Mouse (Mus musculus) forebrain, postnatal 0 days (tissue): ENCODE measurements around the gene Lsm4. TPM values are rescaled to one million over a fixed set of nuclear protein-coding genes. Genes with fewer than 3 reads are reported as not detected.

ENCODE experiments used
- ATAC-seq: fragments of 200-750 bp; cut with Nextera tagmentation; 2 replicates; pipeline ENCODE4 v1.8.0; 2017; ENCODE audit warnings: mild to moderate bottlenecking, moderate library complexity
- DNase-seq: peaks from one replicate; pipeline ENCODE4 v3.0.0-alpha.2; 2015
- H3K27ac ChIP-seq: fragments of 300-500 bp; sonication (generic); 2 replicates; pipeline ENCODE4 v1.5.1; 2014; ENCODE audit warnings: low read depth, mild to moderate bottlenecking, antibody characterized with exemption, low read length, moderate library complexity, mixed read lengths
- H3K27me3 ChIP-seq: fragments of 300-500 bp; sonication (generic); 2 replicates; pipeline ENCODE4 v1.6.1; 2014; ENCODE audit warnings: mild to moderate bottlenecking, low read length, mixed read lengths; ENCODE audit not compliant: insufficient read depth
- H3K36me3 ChIP-seq: fragments of 300-500 bp; sonication (generic); 2 replicates; pipeline ENCODE4 v1.6.1; 2014; ENCODE audit warnings: mild to moderate bottlenecking, moderate library complexity; ENCODE audit not compliant: insufficient read depth
- H3K4me1 ChIP-seq: fragments of 300-500 bp; sonication (generic); 2 replicates; pipeline ENCODE4 v1.6.1; 2014; ENCODE audit warnings: antibody characterized with exemption; ENCODE audit not compliant: insufficient read depth
- H3K4me2 ChIP-seq: fragments of 300-500 bp; sonication (generic); 2 replicates; pipeline ENCODE4 v1.6.1; 2014; ENCODE audit warnings: low read depth, mild to moderate bottlenecking, moderate library complexity
- H3K4me3 ChIP-seq: fragments of 300-500 bp; sonication (generic); 2 replicates; pipeline ENCODE4 v1.5.1; 2014; ENCODE audit warnings: low read depth, low read length, mixed read lengths
- H3K9ac ChIP-seq: fragments of 300-500 bp; sonication (generic); 2 replicates; pipeline ENCODE4 v1.6.1; 2014; ENCODE audit warnings: mild to moderate bottlenecking
- H3K9me3 ChIP-seq: fragments of 300-500 bp; sonication (generic); 2 replicates; pipeline ENCODE4 v1.6.1; 2016; ENCODE audit warnings: low read length
- CTCF ChIP-seq: sonication (generic); IDR thresholded peaks from 2 replicates; pipeline ENCODE4 v1.5.1; 2016; ENCODE audit warnings: antibody characterized with exemption, control low read depth, low read depth
- WGBS: fragments of 180-500 bp; shearing (Covaris S2); extraction: QIAGEN DNeasy Blood & Tissue Kit; methylation state at CpG from one replicate; pipeline ENCODE4 v1.1.7; 2014; 5-methylcytosine and 5-hydroxymethylcytosine counted together
- polyA plus RNA-seq: library from polyadenylated mRNA; unstranded; fragments of >200 nt; fragmentation: Nextera tagmentation; extraction: Ambion mirVana; gene quantifications from 2 replicates; pipeline ENCODE4 v1.2.1, GENCODE M21; 2015
- total RNA-seq: library from RNA; depleted of rRNA; stranded (reverse); fragments of >200 nt; gene quantifications from 2 replicates; pipeline ENCODE4 v1.2.3, GENCODE M21; 2014; rRNA removed

Lsm4 gene
- total and polyA plus RNA-seq, 2 experiments from 2014 or later, result 140 to 177 TPM

DNA sequence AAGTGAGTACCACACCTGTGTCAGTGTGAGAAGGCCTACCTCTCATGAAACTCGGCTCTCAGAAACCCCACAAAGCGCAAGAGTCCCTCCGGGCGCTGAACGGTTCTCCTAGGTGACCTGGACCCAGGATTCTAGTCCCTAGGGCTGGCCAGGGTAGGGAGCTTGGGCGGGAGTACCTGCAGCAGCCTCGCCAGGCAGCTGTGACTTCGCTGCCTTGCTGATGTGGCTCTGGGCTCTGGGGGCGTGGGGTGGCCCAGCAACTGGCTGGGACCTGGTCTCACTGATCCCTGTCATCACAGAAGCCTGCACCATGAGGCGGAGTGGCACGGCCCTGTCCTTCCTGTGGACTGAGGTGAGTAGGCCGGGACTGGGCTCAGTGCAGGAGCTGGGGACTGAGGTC is 51.2 kb downstream of the Lsm4 start:
- WGBS, result 83% methylated on average over 12 of the region's 12 CpGs
- Histone ChIP-seq H3K4me3 (no peak overlapping the region), H3K9me3 (no peaks in the 10 kb centered on the region), H3K27ac (no peak overlapping the region), H3K4me2 (no peak overlapping the region), H3K9ac (no peak overlapping the region), H3K36me3 (no peaks in the 10 kb centered on the region), H3K4me1 (no peaks in the 10 kb centered on the region), H3K27me3 (peaks cover 16% of the 10 kb centered on the region)
- DNase-seq (no peak), ATAC-seq (no peak)
- TF ChIP-seq CTCF, result no peak

DNA sequence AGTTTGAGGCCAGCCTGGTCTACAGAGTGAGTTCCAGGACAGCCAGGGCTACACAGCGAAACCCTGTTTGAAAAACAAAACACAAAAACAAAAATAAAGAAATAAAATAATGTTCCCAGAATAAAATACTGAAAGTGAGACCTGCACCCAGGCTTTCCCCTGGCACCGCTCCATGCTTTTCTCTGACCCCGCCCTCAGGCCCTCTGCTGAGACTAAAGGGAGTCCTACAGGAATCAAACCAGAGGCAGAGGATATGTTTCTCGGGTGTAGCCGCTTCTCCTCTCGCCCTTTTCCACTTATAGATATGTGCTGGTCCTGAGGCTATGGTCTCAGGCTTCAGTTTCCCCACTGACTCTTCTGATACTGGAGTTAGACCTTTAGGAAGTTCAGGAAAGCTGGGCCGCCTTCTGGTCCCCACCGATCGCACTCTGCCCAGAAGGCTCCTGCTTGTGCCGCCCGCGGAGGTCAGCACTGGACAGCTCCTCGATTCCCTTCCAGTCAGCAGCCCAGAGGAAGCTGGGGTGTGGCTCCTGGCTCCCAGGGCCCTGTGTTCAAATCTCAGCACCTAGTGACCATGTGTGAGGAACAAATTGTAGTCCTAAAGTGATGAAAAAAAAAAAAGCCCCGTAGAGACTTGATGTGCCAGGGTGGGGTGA is 52.9 kb downstream of the Lsm4 start:
- no peaks in the 10 kb centered on the region for H3K4me1 ChIP-seq
- no peak overlapping the region for H3K4me2 ChIP-seq
- ATAC-seq (no peak), DNase-seq (no peak)
- H3K9ac ChIP-seq, result no peak overlapping the region
- 35% methylated on average over 14 of the region's 14 CpGs for WGBS
- H3K9me3 ChIP-seq, result no peaks in the 10 kb centered on the region
- H3K4me3 ChIP-seq, result no peak overlapping the region
- peaks cover 18% of the 10 kb centered on the region for H3K27me3 ChIP-seq
- no peak for TF ChIP-seq CTCF
- H3K36me3 ChIP-seq, result no peaks in the 10 kb centered on the region
- no peak overlapping the region for H3K27ac ChIP-seq

DNA sequence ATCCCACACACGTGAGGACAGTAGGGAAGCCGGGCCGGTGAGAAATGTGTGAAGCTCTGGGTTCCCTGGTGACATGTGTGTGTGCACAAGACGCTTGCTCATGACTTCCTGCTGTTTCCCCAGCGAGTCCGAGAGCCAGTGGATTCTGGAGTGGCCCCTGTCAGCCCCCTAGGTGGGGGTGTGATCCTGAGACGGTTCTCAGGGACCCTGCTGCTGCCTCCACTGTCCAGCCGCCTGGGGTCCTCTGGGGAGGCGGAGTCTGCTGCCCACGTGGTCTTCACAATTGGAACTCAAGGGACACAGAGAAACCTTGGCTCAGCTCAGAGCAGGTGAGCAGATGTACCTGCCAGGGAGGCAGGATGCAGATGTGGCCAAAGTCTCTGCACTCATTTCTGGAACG is 53.7 kb downstream of the Lsm4 start:
- no peak overlapping the region for H3K9ac ChIP-seq
- H3K4me1 ChIP-seq, result no peaks in the 10 kb centered on the region
- 46% methylated on average over 11 of the region's 11 CpGs for WGBS
- H3K4me3 ChIP-seq, result no peak overlapping the region
- H3K4me2 ChIP-seq, result no peak overlapping the region
- no peaks in the 10 kb centered on the region for H3K9me3 ChIP-seq
- ATAC-seq (no peak), DNase-seq (no peak)
- no peaks in the 10 kb centered on the region for H3K36me3 ChIP-seq
- H3K27ac ChIP-seq, result no peak overlapping the region
- H3K27me3 ChIP-seq, result peaks cover 18% of the 10 kb centered on the region
- no peak for TF ChIP-seq CTCF

Other genes with a start within 250 kb of the Lsm4 start
- gene Crtc1, start 233.7 kb upstream of the Lsm4 start, total RNA-seq, result 41.2 and 51.7 TPM in 2 replicates
- 43.8 and 52.9 TPM in 2 replicates for gene Crtc1, start 233.7 kb upstream of the Lsm4 start, polyA plus RNA-seq
- gene Klhl26, start 196.3 kb upstream of the Lsm4 start, total RNA-seq, result 29.9 and 34.8 TPM in 2 replicates
- gene Klhl26, start 196.3 kb upstream of the Lsm4 start, polyA plus RNA-seq, result 30.8 and 35.3 TPM in 2 replicates
- gene Tmem59l, start 185.9 kb upstream of the Lsm4 start, total RNA-seq, result 96.0 and 115 TPM in 2 replicates
- gene Tmem59l, start 185.9 kb upstream of the Lsm4 start, polyA plus RNA-seq, result 147 and 150 TPM in 2 replicates
- 6.5 and 20.9 TPM in 2 replicates for gene Crlf1, start 180.1 kb upstream of the Lsm4 start, total RNA-seq
- 24.6 and 34.5 TPM in 2 replicates for gene Crlf1, start 180.1 kb upstream of the Lsm4 start, polyA plus RNA-seq
- 130 and 148 TPM in 2 replicates for gene Rex1bd, start 166.5 kb upstream of the Lsm4 start, total RNA-seq
- gene Rex1bd, start 166.5 kb upstream of the Lsm4 start, polyA plus RNA-seq, result 200 and 247 TPM in 2 replicates
- gene Uba52, start 162.4 kb upstream of the Lsm4 start, total RNA-seq, result 459 and 595 TPM in 2 replicates
- gene Uba52, start 162.4 kb upstream of the Lsm4 start, polyA plus RNA-seq, result 808 and 1,035 TPM in 2 replicates
- gene Fkbp8, start 145.5 kb upstream of the Lsm4 start, total RNA-seq, result 559 and 592 TPM in 2 replicates
- 385 and 426 TPM in 2 replicates for gene Fkbp8, start 145.5 kb upstream of the Lsm4 start, polyA plus RNA-seq
- 39.1 and 43.5 TPM in 2 replicates for gene Kxd1, start 145.3 kb upstream of the Lsm4 start, total RNA-seq
- gene Kxd1, start 145.3 kb upstream of the Lsm4 start, polyA plus RNA-seq, result 51.6 and 51.9 TPM in 2 replicates
- 16.2 and 18.4 TPM in 2 replicates for gene Ell, start 133.8 kb upstream of the Lsm4 start, total RNA-seq
- gene Ell, start 133.8 kb upstream of the Lsm4 start, polyA plus RNA-seq, result 9.7 and 11.0 TPM in 2 replicates
- 127 and 136 TPM in 2 replicates for gene Isyna1, start 78.9 kb upstream of the Lsm4 start, total RNA-seq
- 93.3 and 106 TPM in 2 replicates for gene Isyna1, start 78.9 kb upstream of the Lsm4 start, polyA plus RNA-seq
- gene Ssbp4, start 64.4 kb upstream of the Lsm4 start, total RNA-seq, result 197 and 249 TPM in 2 replicates
- 204 and 221 TPM in 2 replicates for gene Ssbp4, start 64.4 kb upstream of the Lsm4 start, polyA plus RNA-seq
- gene Lrrc25, start 57.1 kb upstream of the Lsm4 start, total RNA-seq, result 1.4 and 2.8 TPM in 2 replicates
- gene Lrrc25, start 57.1 kb upstream of the Lsm4 start, polyA plus RNA-seq, result 1.2 TPM in 2 replicates
- gene Gdf15, start 40.8 kb upstream of the Lsm4 start, total RNA-seq, result 0.90 TPM in 1 of 2 replicates, not detected in the other
- gene Gdf15, start 40.8 kb upstream of the Lsm4 start, polyA plus RNA-seq, result 0.18 and 0.26 TPM in 2 replicates
- gene Pgpep1, start 12.9 kb upstream of the Lsm4 start, total RNA-seq, result 22.1 and 23.8 TPM in 2 replicates
- gene Pgpep1, start 12.9 kb upstream of the Lsm4 start, polyA plus RNA-seq, result 22.1 and 26.1 TPM in 2 replicates
- gene Jund, start 25.7 kb downstream of the Lsm4 start, total RNA-seq, result 333 and 392 TPM in 2 replicates
- 108 and 114 TPM in 2 replicates for gene Jund, start 25.7 kb downstream of the Lsm4 start, polyA plus RNA-seq
- gene Iqcn, start 30.2 kb downstream of the Lsm4 start, total RNA-seq, result 0.33 TPM in 1 of 2 replicates, not detected in the other
- gene Iqcn, start 30.2 kb downstream of the Lsm4 start, polyA plus RNA-seq, result 0.03 and 0.08 TPM in 2 replicates
- gene Gm3336, start 45.3 kb downstream of the Lsm4 start, total RNA-seq, result not detected in 2 replicates
- gene Gm3336, start 45.3 kb downstream of the Lsm4 start, polyA plus RNA-seq, result not detected in 2 replicates
- 0.48 and 0.62 TPM in 2 replicates for gene Pde4c, start 50.5 kb downstream of the Lsm4 start, total RNA-seq
- gene Pde4c, start 50.5 kb downstream of the Lsm4 start, polyA plus RNA-seq, result 0.10 and 0.23 TPM in 2 replicates
- gene Rab3a, start 81.4 kb downstream of the Lsm4 start, total RNA-seq, result 450 and 499 TPM in 2 replicates
- gene Rab3a, start 81.4 kb downstream of the Lsm4 start, polyA plus RNA-seq, result 632 and 673 TPM in 2 replicates
- 33.7 and 39.9 TPM in 2 replicates for gene Mpv17l2, start 87.7 kb downstream of the Lsm4 start, total RNA-seq
- gene Mpv17l2, start 87.7 kb downstream of the Lsm4 start, polyA plus RNA-seq, result 60.4 and 61.9 TPM in 2 replicates
- 160 and 170 TPM in 2 replicates for gene Pik3r2, start 103.5 kb downstream of the Lsm4 start, total RNA-seq
- gene Pik3r2, start 103.5 kb downstream of the Lsm4 start, polyA plus RNA-seq, result 147 and 153 TPM in 2 replicates
- gene Mast3, start 131.8 kb downstream of the Lsm4 start, total RNA-seq, result 26.2 and 60.0 TPM in 2 replicates
- gene Mast3, start 131.8 kb downstream of the Lsm4 start, polyA plus RNA-seq, result 20.3 and 25.2 TPM in 2 replicates
- gene Il12rb1, start 135.2 kb downstream of the Lsm4 start, total RNA-seq, result 0.05 TPM in 1 of 2 replicates, not detected in the other
- not detected in 2 replicates for gene Il12rb1, start 135.2 kb downstream of the Lsm4 start, polyA plus RNA-seq
- gene Arrdc2, start 166.5 kb downstream of the Lsm4 start, total RNA-seq, result 15.4 and 25.9 TPM in 2 replicates
- 5.6 and 7.1 TPM in 2 replicates for gene Arrdc2, start 166.5 kb downstream of the Lsm4 start, polyA plus RNA-seq
- 20.5 and 31.5 TPM in 2 replicates for gene Kcnn1, start 190.0 kb downstream of the Lsm4 start, total RNA-seq
- gene Kcnn1, start 190.0 kb downstream of the Lsm4 start, polyA plus RNA-seq, result 9.4 and 9.8 TPM in 2 replicates
- 34.7 and 59.9 TPM in 2 replicates for gene Ccdc124, start 200.7 kb downstream of the Lsm4 start, total RNA-seq
- 161 and 175 TPM in 2 replicates for gene Ccdc124, start 200.7 kb downstream of the Lsm4 start, polyA plus RNA-seq
- gene Slc5a5, start 219.5 kb downstream of the Lsm4 start, total RNA-seq, result 1.5 and 2.2 TPM in 2 replicates
- gene Slc5a5, start 219.5 kb downstream of the Lsm4 start, polyA plus RNA-seq, result 2.4 and 3.6 TPM in 2 replicates
- gene Rpl18a, start 224.2 kb downstream of the Lsm4 start, total RNA-seq, result 1,945 and 2,194 TPM in 2 replicates
- gene Rpl18a, start 224.2 kb downstream of the Lsm4 start, polyA plus RNA-seq, result 2,793 and 3,853 TPM in 2 replicates
- gene Map1s, start 232.7 kb downstream of the Lsm4 start, total RNA-seq, result 57.2 and 68.1 TPM in 2 replicates
- 52.7 and 63.9 TPM in 2 replicates for gene Map1s, start 232.7 kb downstream of the Lsm4 start, polyA plus RNA-seq